Mouse (Mus musculus) hindlimb bud, embryonic 11.5 days (tissue): ENCODE measurements at regions not wholly inside any gene's neighbourhood (a gene's known extent, or its start where the extent isn't known, plus 50 kb on each side); places are given as distances from the start of the nearest gene placed in this dataset.

Experiments used
- DNase-seq: peaks from one replicate; pipeline ENCODE4 v3.0.0-alpha.2; 2012; ENCODE audit warnings: low read depth, low spot score; ENCODE audit errors: extremely low spot score

GRCm38 (mm10) chr7:115067641-115068040, 324.1 kb downstream of the Insc start:
- no peak for DNase-seq

GRCm38 (mm10) chr7:115073406-115073805, 329.9 kb downstream of the Insc start:
- DNase-seq = no peak

- DNase-seq = no peak
These were observed 333.3 kb downstream of the Insc start for GRCm38 (mm10) chr7:115076781-115077180.

- no peak for DNase-seq
These were observed 341.4 kb downstream of the Insc start for GRCm38 (mm10) chr7:115084711-115085380.

GRCm38 (mm10) chr7:115086542-115087448, 343.3 kb downstream of the Insc start:
- DNase-seq = no peak

- no peak for DNase-seq
These were observed 349.1 kb downstream of the Insc start for GRCm38 (mm10) chr7:115092481-115093050.

GRCm38 (mm10) chr7:115106041-115106440, 362.5 kb downstream of the Insc start:
- DNase-seq = no peak

GRCm38 (mm10) chr7:115112282-115112681, 368.8 kb downstream of the Insc start:
- DNase-seq = no peak

GRCm38 (mm10) chr7:115123283-115123682, 379.8 kb downstream of the Insc start:
- no peak for DNase-seq

GRCm38 (mm10) chr7:115129001-115129400, 385.5 kb downstream of the Insc start:
- DNase-seq = no peak

- DNase-seq = no peak
These were observed 387.9 kb downstream of the Insc start for GRCm38 (mm10) chr7:115131259-115131969.

GRCm38 (mm10) chr7:115131970-115132551, 388.6 kb downstream of the Insc start:
- no peak for DNase-seq

GRCm38 (mm10) chr7:115132595-115132994, 389.1 kb downstream of the Insc start:
- no peak for DNase-seq

- no peak for DNase-seq
These were observed 391.6 kb downstream of the Insc start for GRCm38 (mm10) chr7:115134926-115135575.

GRCm38 (mm10) chr7:115140286-115140685, 396.8 kb downstream of the Insc start:
- DNase-seq = no peak

GRCm38 (mm10) chr7:115142163-115142562, 398.7 kb downstream of the Insc start:
- DNase-seq = no peak

- no peak for DNase-seq
These were observed 401.5 kb downstream of the Insc start for GRCm38 (mm10) chr7:115144947-115145346.

GRCm38 (mm10) chr7:115147352-115147977, 404.0 kb downstream of the Insc start:
- no peak for DNase-seq

- DNase-seq = peak; percentile 41
These were observed 409.8 kb downstream of the Insc start for GRCm38 (mm10) chr7:115153291-115153690.
